Mouse (Mus musculus): Measurements from ENCODE around the gene Gm48551.

Gene Gm48551

GRCm38 (mm10) chr10:81382039-81382438, 2.2 kb upstream of the Gm48551 start:
- DNase-seq (ENCODE audit: low spot score in 2 of 2) = no peak

DNA sequence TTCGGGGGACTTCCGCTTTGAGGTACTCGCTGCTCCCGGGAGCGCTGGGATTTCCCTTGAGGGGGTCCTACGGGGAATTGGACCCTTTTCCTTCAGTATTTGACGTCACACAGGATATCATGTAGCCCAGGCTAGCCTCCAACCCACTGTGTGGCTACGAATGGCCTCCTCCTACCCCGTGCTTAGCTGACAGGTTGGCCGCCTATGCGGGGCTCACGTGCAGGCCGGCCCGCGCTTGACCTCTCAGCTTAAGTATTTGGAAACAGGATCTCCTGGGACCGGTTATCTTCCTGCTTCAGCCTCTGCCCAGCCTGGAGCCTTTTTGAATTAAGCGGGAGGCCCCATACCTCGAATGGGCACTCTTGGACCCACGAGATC, 328 bp downstream of the Gm48551 start:
- no peak for DNase-seq (ENCODE audit: low spot score in 2 of 2)

DNA sequence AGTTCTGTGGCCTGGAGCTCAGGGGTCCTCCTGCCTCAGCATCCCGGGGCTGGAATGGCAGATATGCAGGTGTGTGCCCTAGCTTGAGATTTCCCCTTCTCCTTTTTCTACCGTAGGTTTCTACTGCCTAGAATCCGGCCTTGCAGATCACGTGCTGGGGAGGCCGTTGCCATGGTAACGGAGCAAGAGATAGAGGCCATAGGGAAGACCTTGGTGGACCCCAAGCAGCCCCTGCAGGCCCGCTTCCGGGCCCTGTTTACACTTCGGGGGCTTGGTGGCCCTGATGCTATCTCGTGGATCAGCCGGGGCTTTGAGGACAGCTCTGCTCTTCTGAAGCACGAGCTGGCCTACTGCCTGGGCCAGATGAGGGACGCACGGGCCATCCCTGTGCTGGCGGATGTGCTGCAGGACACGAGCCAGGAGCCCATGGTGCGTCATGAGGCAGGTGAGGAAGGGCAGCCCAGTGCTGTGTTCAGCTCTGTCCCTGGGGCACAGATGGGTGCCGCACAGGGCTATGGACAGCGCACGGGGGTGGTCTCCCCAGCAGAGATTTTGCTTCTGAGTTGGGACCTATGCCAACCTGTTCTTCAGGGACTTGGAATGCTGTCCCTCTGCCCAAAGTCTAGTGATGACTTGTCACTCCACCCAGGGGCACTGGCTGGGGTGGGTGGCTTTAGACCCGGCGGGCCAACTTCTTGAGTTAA, 1.5 kb downstream of the Gm48551 start:
- no peak for DNase-seq (ENCODE audit: low spot score in 2 of 2)

- DNase-seq (ENCODE audit: low spot score in 2 of 2) = no peak
Observed at GRCm38 (mm10) chr10:81387716-81388115, 3.5 kb downstream of the Gm48551 start.

- DNase-seq (ENCODE audit: low spot score in 2 of 2) = no peak
Observed at GRCm38 (mm10) chr10:81388505-81389055, 4.3 kb downstream of the Gm48551 start, which contains the start of gene Gm48552. Gene Gm48552 (plus strand): TSS chr10:81389005.

- DNase-seq (ENCODE audit: low spot score in 2 of 2) = no peak
Observed at GRCm38 (mm10) chr10:81389373-81389772, 5.1 kb downstream of the Gm48551 start.

DNA sequence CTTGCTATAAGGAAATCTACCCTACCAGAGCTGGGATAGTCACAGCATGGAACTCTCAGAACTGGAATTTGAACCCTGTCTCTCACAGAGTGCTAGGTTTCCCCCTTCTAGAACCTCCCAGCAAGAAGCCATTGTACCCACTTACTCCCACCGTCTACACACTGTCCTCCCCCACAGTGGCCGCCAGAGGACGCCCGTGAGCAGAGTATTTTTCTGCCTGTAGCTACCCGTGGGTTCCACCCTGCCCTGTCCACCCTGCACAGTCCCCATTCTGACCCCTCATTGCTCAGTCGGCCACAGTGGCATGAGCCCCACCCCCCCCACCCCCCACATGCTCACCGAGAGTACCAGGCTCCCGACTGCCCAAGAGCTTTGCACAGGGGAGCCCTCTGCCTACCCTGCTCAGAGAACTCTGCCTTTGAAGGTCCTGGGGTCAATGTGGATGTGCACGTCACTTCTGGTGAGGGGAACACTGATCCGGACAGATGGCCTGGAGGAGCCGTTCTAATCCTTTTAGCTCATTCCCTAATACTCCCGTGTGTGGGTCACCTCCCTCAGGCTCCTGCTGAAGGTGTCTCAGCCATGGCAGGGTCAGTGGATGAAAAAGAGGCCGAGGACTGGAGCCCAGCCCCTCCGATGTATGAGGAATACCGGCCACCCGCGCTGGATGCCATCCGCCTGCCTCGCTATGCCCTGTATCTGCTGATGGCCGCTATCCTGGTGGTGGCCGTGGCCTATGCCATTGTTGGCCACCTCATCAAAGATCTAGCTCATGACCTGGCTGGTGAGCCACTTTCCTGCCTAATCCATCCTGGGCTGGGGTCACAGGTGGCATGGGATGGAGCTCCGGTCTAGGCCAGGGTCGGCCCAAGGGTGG, 5.8 kb downstream of the Gm48551 start:
- DNase-seq (ENCODE audit: low spot score in 2 of 2) = peak in 1 of 2 experiments; percentile 82

GRCm38 (mm10) chr10:81390678-81390965, 6.4 kb downstream of the Gm48551 start:
- DNase-seq (ENCODE audit: low spot score in 2 of 2) = no peak

GRCm38 (mm10) chr10:81392270-81392669, 8.0 kb downstream of the Gm48551 start:
- DNase-seq (ENCODE audit: low spot score in 2 of 2) = no peak

DNA sequence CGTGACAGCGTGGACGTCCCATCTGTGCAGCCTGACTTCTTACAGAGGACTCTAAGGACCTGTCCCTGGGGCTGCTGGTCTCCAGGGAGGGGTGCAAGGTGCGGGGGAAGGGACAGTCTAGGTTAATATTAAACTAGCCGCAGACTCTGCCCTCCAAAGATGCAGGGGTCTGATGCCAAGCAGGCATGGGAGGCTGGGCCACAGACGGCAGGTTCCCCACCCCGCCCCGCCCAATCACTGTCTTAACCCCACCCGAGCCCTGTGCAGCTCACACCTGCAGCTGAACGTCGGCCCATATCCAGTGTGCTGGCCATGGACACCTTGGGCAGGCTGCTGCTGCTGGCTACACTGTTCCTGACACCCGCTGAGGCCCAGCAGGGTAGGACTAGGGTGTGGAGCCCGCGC, 8.5 kb downstream of the Gm48551 start, which contains the start of gene Smim24:
Smim24 (plus strand) TSS at position 271 of the 405 bp plus-strand sequence.
- no peak for DNase-seq (ENCODE audit: low spot score in 2 of 2)

DNA sequence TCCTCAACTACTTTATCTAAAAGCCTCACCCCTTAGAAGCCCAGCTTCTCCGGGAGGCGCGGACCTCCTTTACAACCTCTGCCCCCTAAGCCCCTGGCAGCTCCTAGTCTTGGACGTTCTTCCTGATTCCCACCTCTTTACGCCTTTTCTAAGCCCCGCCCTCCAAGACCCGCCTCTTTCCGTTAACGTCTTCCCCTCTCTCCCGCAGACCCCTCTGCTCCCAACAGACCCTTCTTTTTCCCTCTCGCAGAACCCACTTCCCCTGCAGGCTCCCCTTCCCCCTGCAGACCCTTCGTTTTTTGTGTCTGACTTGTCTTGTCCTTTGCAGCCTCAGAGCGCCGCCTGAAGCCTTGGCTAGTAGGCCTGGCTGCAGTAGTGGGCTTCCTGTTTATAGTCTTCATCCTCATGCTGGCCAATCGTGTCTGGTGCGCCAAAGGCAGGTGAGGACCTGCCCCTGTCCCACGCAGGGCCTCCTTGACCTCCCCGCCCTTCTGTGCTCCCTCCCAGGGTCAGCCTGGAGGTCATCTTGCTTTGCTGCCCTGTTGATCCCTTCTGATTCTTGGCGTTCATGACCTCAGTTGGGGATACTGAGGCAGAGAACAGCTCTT, 9.3 kb downstream of the Gm48551 start:
- DNase-seq (ENCODE audit: low spot score in 2 of 2) = no peak

GRCm38 (mm10) chr10:81395127-81395526, 10.9 kb downstream of the Gm48551 start:
- DNase-seq (ENCODE audit: low spot score in 2 of 2) = peak in 1 of 2 experiments; percentile 77

DNA sequence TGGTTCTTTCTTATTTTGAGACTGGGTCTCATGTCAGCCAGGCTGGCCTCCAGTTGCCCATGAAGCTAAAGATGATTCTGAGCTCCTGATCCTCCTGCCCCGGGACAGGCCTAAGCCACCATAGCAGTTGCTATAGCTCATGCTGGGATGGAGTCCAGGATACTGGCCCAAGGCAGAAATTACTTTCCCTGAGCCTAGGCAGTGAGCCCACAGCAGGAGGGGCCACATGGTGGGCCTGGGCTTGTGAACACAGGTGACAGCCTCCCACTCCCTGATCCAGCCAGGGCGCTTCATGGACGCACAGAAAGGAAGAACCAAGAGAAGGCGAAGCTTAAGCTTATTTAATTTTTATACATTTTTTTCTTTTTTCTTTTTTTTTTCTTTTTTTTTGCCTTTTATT, 11.6 kb downstream of the Gm48551 start:
- DNase-seq (ENCODE audit: low spot score in 2 of 2) = no peak

- no peak for DNase-seq (ENCODE audit: low spot score in 2 of 2)
Observed at GRCm38 (mm10) chr10:81396749-81397148, 12.5 kb downstream of the Gm48551 start.

DNA sequence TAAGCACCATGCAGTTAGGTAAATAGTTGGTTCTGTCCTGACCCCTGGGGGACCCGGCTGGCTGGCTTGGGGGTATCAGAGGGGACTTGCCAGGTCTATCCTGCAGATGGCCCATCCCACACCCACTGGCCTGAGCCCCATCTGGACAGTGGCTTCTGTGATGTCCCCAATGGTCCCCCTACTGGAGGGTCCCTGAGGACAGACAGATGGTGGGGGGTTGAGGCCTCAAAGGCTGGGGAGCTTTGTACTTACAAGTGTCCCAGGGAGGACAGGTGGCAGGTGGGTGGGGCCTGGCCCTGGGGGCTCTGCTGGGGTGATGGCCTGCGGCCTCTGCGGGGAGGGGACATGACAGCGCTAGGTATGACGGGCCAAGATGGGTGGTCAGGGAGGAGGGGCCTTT, 15.0 kb downstream of the Gm48551 start:
- DNase-seq (ENCODE audit: low spot score in 2 of 2) = no peak

- DNase-seq (ENCODE audit: low spot score in 2 of 2) = no peak
Observed at GRCm38 (mm10) chr10:81399798-81400308, 15.6 kb downstream of the Gm48551 start.

DNA sequence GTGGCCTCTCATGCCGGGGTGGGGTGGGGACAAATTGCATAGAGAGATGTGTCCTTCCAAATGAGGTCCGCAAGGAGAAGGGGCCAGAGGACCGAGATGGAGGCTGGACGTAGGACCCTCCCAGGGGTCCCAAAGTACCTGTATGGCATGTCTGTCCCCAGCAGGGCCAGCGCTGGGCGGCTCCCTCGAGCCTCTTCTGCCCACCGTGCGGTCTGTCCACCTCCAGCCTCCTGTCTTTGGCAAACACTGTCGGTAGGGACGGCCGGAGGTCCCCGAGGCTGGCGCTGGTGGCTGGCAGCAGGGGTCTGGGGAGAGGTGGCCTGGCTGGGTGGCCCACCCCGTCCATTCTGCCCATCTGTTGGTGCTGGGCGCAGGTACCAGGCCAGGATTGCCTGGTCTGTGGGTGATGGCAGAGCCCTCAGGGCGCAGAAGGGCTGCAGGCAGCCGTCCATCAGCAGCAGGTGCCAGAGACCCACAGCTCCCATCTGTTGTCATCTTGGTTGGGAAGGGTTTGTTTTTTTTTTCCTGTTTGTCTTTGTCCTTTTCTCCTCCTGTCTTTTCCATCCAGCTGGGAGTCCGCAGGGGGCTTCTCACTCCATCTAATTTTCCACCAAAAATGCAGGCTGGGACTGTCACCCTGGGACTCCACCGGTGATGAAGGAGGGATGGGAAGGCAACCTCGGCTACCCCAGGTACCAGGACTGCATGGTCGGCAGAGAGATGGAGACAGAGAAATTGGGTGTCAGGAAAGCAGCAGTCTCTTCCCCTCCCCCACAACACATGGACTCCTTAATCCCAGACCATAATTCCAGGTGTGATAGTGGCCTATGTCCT, 16.3 kb downstream of the Gm48551 start:
- no peak for DNase-seq (ENCODE audit: low spot score in 2 of 2)

- no peak for DNase-seq (ENCODE audit: low spot score in 2 of 2)
Observed at GRCm38 (mm10) chr10:81401205-81401520, 16.9 kb downstream of the Gm48551 start.

- DNase-seq (ENCODE audit: low spot score in 2 of 2) = peak; percentile 79 to 81
Observed at GRCm38 (mm10) chr10:81401521-81402226, 17.4 kb downstream of the Gm48551 start.

GRCm38 (mm10) chr10:81402227-81402765, 18.0 kb downstream of the Gm48551 start:
- no peak for DNase-seq (ENCODE audit: low spot score in 2 of 2)

Data from urinary bladder, postnatal 4 days (tissue).